ENCODE assay signal across 16 mouse cellular contexts in the genomic region with DNA sequence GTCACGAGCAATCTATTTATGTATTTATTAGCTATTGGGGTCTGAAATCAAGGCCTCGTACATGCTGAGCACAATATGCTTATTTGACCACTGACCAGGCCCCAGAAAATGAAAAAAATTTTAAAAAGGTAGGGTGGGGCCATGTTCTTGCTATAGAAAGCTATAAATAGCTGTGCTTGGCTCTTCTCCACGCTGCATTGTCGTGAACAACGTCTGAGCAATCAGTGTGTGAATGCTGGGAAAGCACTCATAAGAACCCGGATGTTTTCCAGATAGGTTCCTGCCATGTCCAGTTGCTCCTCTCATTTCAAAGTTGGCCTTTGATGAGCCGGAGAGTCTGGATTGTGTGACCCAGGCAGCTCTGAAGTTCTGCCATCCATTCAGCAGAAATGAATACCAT.
"Had no signal": no experiment of that assay in that cellular context is flagged by ENCODE, and none has a peak within 500 bp of the region (broad histone marks: within the 10 kb centered on the region; RNA-seq: fewer than 3 reads in every experiment).

No protein-coding gene starts in this region.

- H3K4me3 ChIP-seq: left cerebral cortex, adult 2 months; limb, embryonic 15.5 days; liver, embryonic 12.5 days; midbrain, embryonic 10.5 days; neural tube, embryonic 13.5 days had no signal

- H3K4me1 ChIP-seq: limb, embryonic 15.5 days; liver, embryonic 12.5 days; neural tube, embryonic 13.5 days had no signal

- H3K4me2 ChIP-seq: limb, embryonic 15.5 days; liver, embryonic 12.5 days; lung, embryonic 14.5 days; neural tube, embryonic 13.5 days had no signal

- DNase-seq: kidney, postnatal 10 days; kidney, postnatal 4 days; lung, embryonic 14.5 days; lung, postnatal 10 days; lung, postnatal 4 days; retina, postnatal 1 day; right cerebral cortex, postnatal 4 days; spleen, adult 18-20 months; thymus, adult 18-20 months; thymus, postnatal 14 days had no signal

- H3K27ac ChIP-seq: left cerebral cortex, adult 2 months; limb, embryonic 15.5 days; liver, embryonic 12.5 days; midbrain, embryonic 10.5 days; neural tube, embryonic 13.5 days had no signal

- H3K27me3 ChIP-seq: limb, embryonic 15.5 days; liver, embryonic 12.5 days; neural tube, embryonic 13.5 days had no signal

- H3K9ac ChIP-seq: limb, embryonic 15.5 days; liver, embryonic 12.5 days; lung, embryonic 14.5 days; neural tube, embryonic 13.5 days had no signal

- H3K36me3 ChIP-seq: limb, embryonic 15.5 days; liver, embryonic 12.5 days; midbrain, embryonic 10.5 days; neural tube, embryonic 13.5 days had no signal

- ATAC-seq: liver, embryonic 12.5 days; midbrain, embryonic 16.5 days had no signal
